Mouse (Mus musculus) neural tube, embryonic 12.5 days (tissue): ENCODE measurements around the gene Nlrp4a. TPM values are rescaled to one million over a fixed set of nuclear protein-coding genes. Genes with fewer than 3 reads are reported as not detected.
"Not testable (repeated sequence)": the region's sequence is repeated elsewhere in the genome, so short reads cannot be mapped to it uniquely, and the experiment has no call there.

ENCODE experiments used
- ATAC-seq: fragments of 200-750 bp; cut with Nextera tagmentation; 2 replicates; pipeline ENCODE4 v1.8.0; 2017; ENCODE audit warnings: low read depth, mild to moderate bottlenecking, moderate TSS enrichment, moderate library complexity; ENCODE audit not compliant: low FRiP score
- H3K27ac ChIP-seq: fragments of 300-500 bp; sonication (generic); 2 replicates; pipeline ENCODE4 v1.5.1; 2016
- H3K27me3 ChIP-seq: fragments of 300-500 bp; sonication (generic); replicated peaks from 2 replicates; pipeline ENCODE4 v1.6.1; 2016; ENCODE audit warnings: mild to moderate bottlenecking
- H3K36me3 ChIP-seq: fragments of 300-500 bp; sonication (generic); 2 replicates; pipeline ENCODE4 v1.6.1; 2016; ENCODE audit warnings: mild to moderate bottlenecking
- H3K4me1 ChIP-seq: fragments of 300-500 bp; sonication (generic); 2 replicates; pipeline ENCODE4 v1.6.1; 2016
- H3K4me2 ChIP-seq: fragments of 300-500 bp; sonication (generic); replicated peaks from 2 replicates; pipeline ENCODE4 v1.6.1; 2016; ENCODE audit warnings: mild to moderate bottlenecking
- H3K4me3 ChIP-seq: fragments of 300-500 bp; sonication (generic); 2 replicates; pipeline ENCODE4 v1.5.1; 2016
- H3K9ac ChIP-seq: fragments of 300-500 bp; sonication (generic); 2 replicates; pipeline ENCODE4 v1.6.1; 2016; ENCODE audit warnings: mild to moderate bottlenecking
- H3K9me3 ChIP-seq: fragments of 300-500 bp; sonication (generic); 2 replicates; pipeline ENCODE4 v1.6.1; 2016; ENCODE audit warnings: mild to moderate bottlenecking
- WGBS: fragments of 180-500 bp; shearing (Covaris S2); methylation state at CpG from one replicate; pipeline ENCODE4 v1.1.7; 2016; 5-methylcytosine and 5-hydroxymethylcytosine counted together
- polyA plus RNA-seq: library from polyadenylated mRNA; unstranded; fragments of >200 nt; fragmentation: Nextera tagmentation; extraction: Ambion mirVana; gene quantifications from 2 replicates; pipeline ENCODE4 v1.2.1, GENCODE M21; 2016

Gene Nlrp4a
- not detected in 2 replicates for polyA plus RNA-seq

GRCm38 (mm10) chr7:26434813-26435212 is at the start of gene Nlrp4a:
Nlrp4a (plus strand) TSS chr7:26435113.
- Histone ChIP-seq H3K36me3 (no peaks in the 10 kb centered on the region), H3K27me3 (no peaks in the 10 kb centered on the region), H3K4me3 (no peak within 1 kb of the TSS), H3K4me2 (no peak within 1 kb of the TSS), H3K27ac (no peak within 1 kb of the TSS), H3K4me1 (no peaks in the 10 kb centered on the region), H3K9ac (no peak within 1 kb of the TSS), H3K9me3 (no peaks in the 10 kb centered on the region)
- no peak for ATAC-seq
- 87% methylated on average over 5 of the region's 5 CpGs for WGBS

DNA sequence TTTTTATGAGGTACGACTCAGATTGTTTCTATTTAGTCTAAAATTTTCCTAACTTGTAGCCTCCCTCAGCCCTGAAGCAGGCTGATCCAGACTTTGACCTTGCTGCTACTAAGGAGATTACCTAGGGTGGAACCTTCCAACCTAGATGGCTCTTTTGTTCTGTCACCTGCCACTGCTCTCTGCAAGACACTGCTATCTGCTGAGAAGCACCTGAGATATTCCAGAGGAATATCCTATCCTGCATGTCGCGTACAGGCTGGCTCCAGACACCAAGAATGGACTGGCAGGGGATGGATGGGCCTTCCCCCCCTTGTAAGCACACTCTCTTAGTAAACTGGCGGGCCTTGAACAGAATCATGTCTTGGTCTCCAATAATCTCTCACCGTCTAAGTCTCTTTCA is 48.2 kb upstream of the Nlrp4a start:
- H3K9me3 ChIP-seq, H3K36me3 ChIP-seq, H3K4me3 ChIP-seq, H3K4me1 ChIP-seq, H3K9ac ChIP-seq, H3K27me3 ChIP-seq, H3K27ac ChIP-seq, H3K4me2 ChIP-seq, ATAC-seq: not testable (repeated sequence)
- WGBS: 89% methylated on average over 5 of the region's 5 CpGs

DNA sequence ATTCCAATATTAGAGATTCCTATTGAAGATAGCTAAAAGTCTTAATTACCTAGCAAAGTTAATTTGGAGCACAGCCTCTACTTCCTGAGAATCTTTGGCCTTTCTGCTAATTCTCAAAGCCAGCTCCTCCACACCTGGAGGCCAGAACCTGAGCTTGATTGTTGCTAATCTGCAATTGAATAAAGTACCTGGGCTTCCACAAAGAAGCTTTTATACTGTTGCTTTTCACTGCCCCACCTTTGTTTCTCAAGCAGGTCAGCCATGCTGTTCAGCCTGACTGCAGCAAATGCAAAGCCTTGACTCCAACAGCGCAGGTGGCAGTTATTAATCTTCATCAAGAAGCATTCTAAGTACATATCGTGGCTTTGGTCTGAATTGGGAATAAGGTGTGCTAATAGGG is 43.8 kb upstream of the Nlrp4a start:
- H3K4me2 ChIP-seq, H3K9me3 ChIP-seq, H3K4me3 ChIP-seq, ATAC-seq, H3K9ac ChIP-seq, H3K27me3 ChIP-seq, H3K36me3 ChIP-seq, H3K4me1 ChIP-seq, H3K27ac ChIP-seq: not testable (repeated sequence)
- WGBS: 84% methylated on average over 2 of the region's 2 CpGs

- H3K9ac ChIP-seq, H3K36me3 ChIP-seq, H3K4me1 ChIP-seq, H3K27me3 ChIP-seq, H3K4me3 ChIP-seq, H3K9me3 ChIP-seq, ATAC-seq, H3K4me2 ChIP-seq, H3K27ac ChIP-seq: not testable (repeated sequence)
- WGBS: 89% methylated on average over 6 of the region's 6 CpGs
Measured at GRCm38 (mm10) chr7:26391811-26392210, 43.1 kb upstream of the Nlrp4a start.

DNA sequence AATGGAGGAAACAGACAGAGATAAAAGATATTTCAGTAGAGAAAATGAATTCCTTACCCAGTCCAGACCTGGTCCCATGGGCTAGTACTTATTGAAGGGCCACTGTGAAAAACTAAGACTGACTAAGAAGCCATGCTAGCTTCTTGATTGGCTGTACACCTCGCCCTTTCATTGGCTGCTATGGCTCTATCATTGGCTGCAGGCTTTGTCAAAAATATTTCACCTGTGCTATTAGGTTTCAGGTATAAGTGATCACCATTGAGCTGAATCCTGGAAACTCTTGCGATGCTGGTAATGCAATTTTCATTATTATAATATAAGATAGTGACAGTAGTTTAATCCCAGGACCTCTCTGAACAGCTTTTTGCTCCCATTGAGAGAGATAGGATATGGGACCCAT is 31.3 kb upstream of the Nlrp4a start, which contains the start of gene Nlrp9c:
Gene Nlrp9c, minus strand, starts transcription at position 101 of the 400 bp plus-strand sequence.
- ATAC-seq, H3K4me1 ChIP-seq, H3K9me3 ChIP-seq, H3K9ac ChIP-seq, H3K27me3 ChIP-seq, H3K4me2 ChIP-seq, H3K27ac ChIP-seq, H3K4me3 ChIP-seq, H3K36me3 ChIP-seq: not testable (repeated sequence)
- 64% methylated on average over 2 of the region's 2 CpGs for WGBS

- peaks cover 25% of the 10 kb centered on the region for H3K9me3 ChIP-seq
- H3K4me1 ChIP-seq: no peaks in the 10 kb centered on the region
- no peaks in the 10 kb centered on the region for H3K27me3 ChIP-seq
- no peak overlapping the region for H3K27ac ChIP-seq
- H3K9ac ChIP-seq: no peak overlapping the region
- H3K4me3 ChIP-seq: no peak overlapping the region
- H3K36me3 ChIP-seq: no peaks in the 10 kb centered on the region
- no peak overlapping the region for H3K4me2 ChIP-seq
- no peak for ATAC-seq
Measured at GRCm38 (mm10) chr7:26476690-26477089, 41.8 kb downstream of the Nlrp4a start.

DNA sequence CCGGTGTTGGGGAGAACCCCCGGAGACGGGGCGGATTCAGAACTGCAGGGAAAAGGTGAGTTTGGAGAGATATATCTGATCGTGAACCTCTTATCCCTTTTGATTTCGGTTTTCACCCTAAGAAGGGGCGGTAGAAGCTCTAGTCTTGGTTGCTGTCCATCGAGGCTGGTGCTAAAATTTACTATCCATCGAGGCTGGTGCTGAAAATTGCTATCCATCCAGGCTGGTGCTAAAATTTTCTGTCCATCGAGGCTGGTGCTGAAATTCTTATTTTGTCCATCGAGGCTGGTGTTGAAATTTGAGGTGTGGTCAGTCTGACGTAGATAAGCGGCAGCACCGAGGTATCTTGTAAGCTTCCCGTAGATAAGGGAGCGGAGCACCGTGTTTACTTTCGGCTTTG is 54.6 kb downstream of the Nlrp4a start:
- not testable (repeated sequence) for H3K4me2 ChIP-seq, H3K27ac ChIP-seq, H3K9me3 ChIP-seq, H3K4me3 ChIP-seq, H3K9ac ChIP-seq, H3K36me3 ChIP-seq, ATAC-seq, H3K4me1 ChIP-seq, H3K27me3 ChIP-seq
- 84% methylated on average over 18 of the region's 18 CpGs for WGBS

Other genes with a start within 250 kb of the Nlrp4a start
- gene Vmn1r184, start 174.8 kb upstream of the Nlrp4a start, polyA plus RNA-seq: not detected in 2 replicates
- gene Cyp2a4, start 127.9 kb upstream of the Nlrp4a start, polyA plus RNA-seq: not detected in 2 replicates
- gene Nlrp9c, start 31.4 kb upstream of the Nlrp4a start, polyA plus RNA-seq: not detected in 2 replicates
- not detected in 2 replicates for gene Nlrp9a, start 99.9 kb downstream of the Nlrp4a start, polyA plus RNA-seq
- gene Vmn1r185, start 183.4 kb downstream of the Nlrp4a start, polyA plus RNA-seq: not detected in 2 replicates